Comparison of ENCODE assay signal across 8 mouse cellular contexts in the genomic region with DNA sequence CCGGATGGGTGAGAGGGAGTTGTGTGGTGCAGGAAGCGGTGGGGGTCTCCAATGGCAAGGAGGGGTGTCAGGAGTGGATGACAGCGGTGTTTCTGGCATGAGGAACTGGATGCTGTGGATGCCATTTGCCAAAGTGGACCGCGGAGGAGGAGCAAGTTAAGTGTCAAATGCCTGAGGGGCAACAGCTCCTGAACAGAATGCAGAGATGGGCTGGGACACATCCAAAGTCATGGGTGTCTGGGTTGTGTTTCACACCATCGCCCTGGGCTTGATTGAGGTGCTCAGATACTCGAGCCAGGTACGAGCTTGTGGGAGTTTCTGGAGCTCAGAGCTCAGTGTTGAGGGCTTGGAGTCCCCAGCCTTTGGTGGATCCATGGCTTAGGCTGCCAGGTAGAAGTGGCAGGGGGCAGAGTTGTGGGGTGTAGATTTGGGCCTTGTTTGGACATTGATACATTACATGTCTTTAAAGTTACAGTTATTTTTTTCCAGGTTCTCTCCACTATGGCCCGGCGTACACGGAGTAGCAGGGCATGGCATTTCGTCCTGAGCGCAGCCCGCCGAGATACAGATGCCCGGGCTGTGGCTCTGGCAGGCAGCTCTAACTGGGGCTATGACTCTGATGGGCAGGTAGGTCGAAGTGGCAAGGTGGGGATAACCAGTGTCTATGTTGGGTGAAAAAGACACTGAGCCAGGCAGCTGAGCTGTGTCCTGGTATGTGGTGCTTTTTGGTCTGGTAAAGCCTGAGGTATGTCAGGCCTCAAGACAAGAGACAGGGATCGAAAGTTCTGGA. TPM values are rescaled to one million over a fixed set of nuclear protein-coding genes. Genes with fewer than 3 reads are reported as not detected.
DNase-seq lines count a peak whose midpoint lies in the region; ATAC-seq and TF ChIP-seq lines count a peak whose summit lies in the region.

No protein-coding gene starts in this region.

- no peak overlapping the region for H3K27ac ChIP-seq in lung, embryonic 14.5 days (ENCODE audit: low read depth)
- H3K27ac ChIP-seq in brown adipose tissue, adult 24 weeks (replicated peaks; ENCODE audit: low read depth, low read length), result peak overlapping the region; percentile 75
- H3K27ac ChIP-seq in heart, embryonic 14.5 days (replicated peaks in 1 of 2; ENCODE audit: control insufficient read depth in 1 of 2, insufficient read depth in 1 of 2, low read depth in 2 of 2, low read length in 2 of 2), result peak overlapping the region in 1 of 2 experiments; percentile 78; a peak in 2 of 4 replicates
- peak overlapping the region; percentile 97 for H3K27ac ChIP-seq in liver, postnatal 0 days (ENCODE audit: low read depth)

- peak overlapping the region; percentile 82 for H3K9ac ChIP-seq in lung, embryonic 14.5 days
- peak overlapping the region; percentile 92 for H3K9ac ChIP-seq in heart, embryonic 14.5 days (ENCODE audit: low read length)
- peak overlapping the region; percentile 98 for H3K9ac ChIP-seq in liver, postnatal 0 days (replicated peaks)

- DNase-seq in lung, embryonic 14.5 days, result no peak
- DNase-seq in lung, postnatal 14 days, result no peak
- DNase-seq in liver, postnatal 0 days, result no peak
- DNase-seq in frontal cortex, postnatal 36 days (ENCODE audit: low spot score in 2 of 2), result no peak
- no peak for DNase-seq in embryo, embryonic 11 days
- no peak for DNase-seq in kidney, adult 9 months

- H3K27me3 ChIP-seq in lung, embryonic 14.5 days (ENCODE audit: insufficient read depth, low read length), result no peaks in the 10 kb centered on the region
- H3K27me3 ChIP-seq in heart, embryonic 14.5 days (ENCODE audit: control insufficient read depth, insufficient read depth, low read length), result no peaks in the 10 kb centered on the region
- H3K27me3 ChIP-seq in liver, postnatal 0 days (ENCODE audit: insufficient read depth, low read length), result no peaks in the 10 kb centered on the region

- H3K9me3 ChIP-seq in lung, embryonic 14.5 days (ENCODE audit: low read depth, low read length), result no peaks in the 10 kb centered on the region
- H3K9me3 ChIP-seq in heart, embryonic 14.5 days (ENCODE audit: control insufficient read depth, low read length), result no peaks in the 10 kb centered on the region
- H3K9me3 ChIP-seq in liver, postnatal 0 days (ENCODE audit: low read length), result no peaks in the 10 kb centered on the region

- peak overlapping the region; percentile 70 for H3K4me3 ChIP-seq in lung, embryonic 14.5 days (ENCODE audit: low read depth, low read length)
- H3K4me3 ChIP-seq in brown adipose tissue, adult 24 weeks (ENCODE audit: insufficient read depth, low read depth, low read length), result peak overlapping the region; percentile 70
- H3K4me3 ChIP-seq in heart, embryonic 14.5 days (ENCODE audit: control insufficient read depth in 1 of 2, insufficient read depth in 1 of 2, low read depth in 1 of 2, low read length in 2 of 2), result peak overlapping the region; percentile 72 to 86
- peak overlapping the region; percentile 98 for H3K4me3 ChIP-seq in liver, postnatal 0 days (ENCODE audit: low read depth, low read length)

- no peak for TF ChIP-seq CTCF in lung, embryonic 14.5 days (IDR thresholded peaks at IDR 0.05; ENCODE audit: low read depth)
- TF ChIP-seq CTCF in liver, postnatal 0 days (IDR thresholded peaks at IDR 0.05; ENCODE audit: low read depth), result no peak

- TF ChIP-seq EP300 in liver, postnatal 0 days (IDR thresholded peaks at IDR 0.05; ENCODE audit: low read depth), result no peak

- H3K36me3 ChIP-seq in lung, embryonic 14.5 days (ENCODE audit: insufficient read depth), result peaks cover 53% of the 10 kb centered on the region
- peaks cover 68% of the 10 kb centered on the region for H3K36me3 ChIP-seq in heart, embryonic 14.5 days (ENCODE audit: control insufficient read depth, insufficient read depth, low read length)
- peaks cover 68% of the 10 kb centered on the region for H3K36me3 ChIP-seq in liver, postnatal 0 days (replicated peaks; ENCODE audit: insufficient read depth, low read length)

- peak overlapping the region; percentile 88 for H3K4me2 ChIP-seq in lung, embryonic 14.5 days
- peak overlapping the region; percentile 82 for H3K4me2 ChIP-seq in heart, embryonic 14.5 days (ENCODE audit: low read length)
- H3K4me2 ChIP-seq in liver, postnatal 0 days (ENCODE audit: low read depth, low read length), result peak overlapping the region; percentile 85

- peaks cover 13% of the 10 kb centered on the region for H3K4me1 ChIP-seq in lung, embryonic 14.5 days (ENCODE audit: insufficient read depth)
- peaks cover 8% of the 10 kb centered on the region for H3K4me1 ChIP-seq in brown adipose tissue, adult 24 weeks (ENCODE audit: control insufficient read depth, insufficient read depth, insufficient read length, low read length)
- peaks cover 11 to 19% of the 10 kb centered on the region in 2 experiments for H3K4me1 ChIP-seq in heart, embryonic 14.5 days (ENCODE audit: control insufficient read depth in 2 of 2, insufficient read depth in 2 of 2, low read length in 2 of 2)
- H3K4me1 ChIP-seq in liver, postnatal 0 days (ENCODE audit: insufficient read depth), result peaks cover 23% of the 10 kb centered on the region

- no peak for ATAC-seq in lung, embryonic 14.5 days (ENCODE audit: insufficient read depth)
- ATAC-seq in heart, embryonic 14.5 days (ENCODE audit: insufficient number of reproducible peaks, insufficient read depth, low FRiP score, low read depth), result no peak
- ATAC-seq in liver, postnatal 0 days, result no peak

- WGBS in lung, embryonic 14.5 days, result 59% methylated on average over 18 of the region's 18 CpGs
- 55% methylated on average over 18 of the region's 18 CpGs for WGBS in heart, embryonic 14.5 days
- WGBS in liver, postnatal 0 days (ENCODE audit: insufficient replicate concordance), result 61% methylated on average over 18 of the region's 18 CpGs

RNA-seq across cellular contexts. Expression of a gene that starts 1.0 kb away (rescaled TPM):
- 34.8 and 37.2 TPM in 2 replicates for polyA plus RNA-seq in lung, embryonic 14.5 days (2014; fragmentation: Nextera tagmentation; extraction: Ambion mirVana)
- 25.6 and 29.9 TPM in 2 replicates for polyA plus RNA-seq in brown adipose tissue, adult 24 weeks (2012; ENCODE audit: insufficient read depth, insufficient read length, missing spikeins)
- 26.8 and 28.2 TPM in 2 replicates for polyA plus RNA-seq in heart, embryonic 14.5 days (2014; fragmentation: Nextera tagmentation; extraction: Ambion mirVana)
- polyA plus RNA-seq in liver, postnatal 0 days (2015; fragmentation: Nextera tagmentation; extraction: Ambion mirVana), result 43.5 and 45.5 TPM in 2 replicates

RNA-seq across cellular contexts. Expression of a gene that starts 1.3 kb away (rescaled TPM):
- 53.0 and 56.5 TPM in 2 replicates for polyA plus RNA-seq in lung, embryonic 14.5 days (2014; fragmentation: Nextera tagmentation; extraction: Ambion mirVana)
- polyA plus RNA-seq in brown adipose tissue, adult 24 weeks (2012; ENCODE audit: insufficient read depth, insufficient read length, missing spikeins), result 28.7 and 40.4 TPM in 2 replicates
- 37.8 and 39.8 TPM in 2 replicates for polyA plus RNA-seq in heart, embryonic 14.5 days (2014; fragmentation: Nextera tagmentation; extraction: Ambion mirVana)
- 41.5 and 46.4 TPM in 2 replicates for polyA plus RNA-seq in liver, postnatal 0 days (2015; fragmentation: Nextera tagmentation; extraction: Ambion mirVana)

RNA-seq across cellular contexts. Expression of a gene that starts 7.4 kb away (rescaled TPM):
- polyA plus RNA-seq in lung, embryonic 14.5 days (2014; fragmentation: Nextera tagmentation; extraction: Ambion mirVana), result 21.2 and 23.3 TPM in 2 replicates
- polyA plus RNA-seq in brown adipose tissue, adult 24 weeks (2012; ENCODE audit: insufficient read depth, insufficient read length, missing spikeins), result 5.9 and 6.6 TPM in 2 replicates
- 14.7 and 16.0 TPM in 2 replicates for polyA plus RNA-seq in heart, embryonic 14.5 days (2014; fragmentation: Nextera tagmentation; extraction: Ambion mirVana)
- polyA plus RNA-seq in liver, postnatal 0 days (2015; fragmentation: Nextera tagmentation; extraction: Ambion mirVana), result 11.3 and 11.9 TPM in 2 replicates

RNA-seq across cellular contexts. Expression of a gene that starts 7.4 kb away (rescaled TPM):
- 92.1 and 93.7 TPM in 2 replicates for polyA plus RNA-seq in lung, embryonic 14.5 days (2014; fragmentation: Nextera tagmentation; extraction: Ambion mirVana)
- polyA plus RNA-seq in brown adipose tissue, adult 24 weeks (2012; ENCODE audit: insufficient read depth, insufficient read length, missing spikeins), result 91.7 and 105 TPM in 2 replicates
- 82.1 and 82.8 TPM in 2 replicates for polyA plus RNA-seq in heart, embryonic 14.5 days (2014; fragmentation: Nextera tagmentation; extraction: Ambion mirVana)
- polyA plus RNA-seq in liver, postnatal 0 days (2015; fragmentation: Nextera tagmentation; extraction: Ambion mirVana), result 99.6 and 101 TPM in 2 replicates

RNA-seq across cellular contexts. Expression of a gene that starts 8.8 kb away (rescaled TPM):
- 65.1 and 77.1 TPM in 2 replicates for polyA plus RNA-seq in lung, embryonic 14.5 days (2014; fragmentation: Nextera tagmentation; extraction: Ambion mirVana)
- 26.0 and 28.7 TPM in 2 replicates for polyA plus RNA-seq in brown adipose tissue, adult 24 weeks (2012; ENCODE audit: insufficient read depth, insufficient read length, missing spikeins)
- polyA plus RNA-seq in heart, embryonic 14.5 days (2014; fragmentation: Nextera tagmentation; extraction: Ambion mirVana), result 39.4 and 43.9 TPM in 2 replicates
- 37.1 and 37.8 TPM in 2 replicates for polyA plus RNA-seq in liver, postnatal 0 days (2015; fragmentation: Nextera tagmentation; extraction: Ambion mirVana)
